Mouse (Mus musculus): ENCODE measurements around the gene Snrnp27. TPM values are rescaled to one million over a fixed set of nuclear protein-coding genes. Genes with fewer than 3 reads are reported as not detected.
A peak's percentile ranks its signal among the peaks of the same experiment; 100 is the strongest.

Snrnp27 gene
- 120 TPM in 2 replicates for polyA plus RNA-seq (2016; fragmentation: Nextera tagmentation; extraction: Ambion mirVana)

DNA sequence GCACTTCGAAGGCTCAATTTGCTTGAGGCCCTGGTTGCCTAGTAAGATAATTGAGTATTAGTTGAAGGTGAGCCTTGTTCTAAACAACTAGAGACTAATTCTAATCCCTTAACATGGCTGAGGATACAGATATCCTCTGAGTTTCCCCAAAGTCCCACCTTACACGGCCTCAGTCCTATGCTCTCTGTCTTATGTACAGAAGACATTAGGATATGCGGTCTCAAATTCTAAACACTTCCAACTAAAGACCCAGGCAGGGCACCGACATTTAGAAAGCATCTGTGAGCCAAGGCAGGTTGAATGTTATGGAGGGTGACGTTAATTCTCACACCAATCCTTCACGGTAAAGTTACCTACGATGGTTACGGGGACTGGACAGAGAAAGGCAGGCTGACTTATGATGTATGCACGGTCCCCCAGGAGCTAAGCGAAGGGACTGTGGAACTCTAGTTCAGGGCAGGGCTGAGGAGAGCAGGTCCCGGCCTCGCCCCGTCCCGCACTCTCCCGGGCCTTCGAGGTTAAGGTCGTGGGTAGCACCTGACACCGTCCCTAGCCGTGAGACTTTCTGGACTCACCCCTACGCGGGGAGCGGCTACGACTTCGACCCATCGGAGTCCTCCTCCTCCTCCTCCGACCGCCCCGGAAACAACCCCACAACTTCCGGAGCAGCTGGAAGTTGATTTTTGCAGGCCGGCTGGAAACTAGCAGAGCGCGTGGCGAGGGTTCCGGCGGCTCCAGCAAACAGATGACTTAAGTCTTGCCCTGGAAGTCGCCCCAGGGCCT, at the start of gene Snrnp27:
Gene Snrnp27, minus strand, starts transcription at position 651 of the 783 bp plus-strand sequence.
- Histone ChIP-seq H3K36me3 (peaks cover 31% of the 10 kb centered on the region), H3K4me2 (replicated peaks) (peak within 1 kb of the TSS; percentile 73), H3K9me3 (no peaks in the 10 kb centered on the region), H3K4me1 (peaks cover 6% of the 10 kb centered on the region), H3K4me3 (peak within 1 kb of the TSS; percentile 85), H3K9ac (peak within 1 kb of the TSS; percentile 91), H3K27ac (no peak within 1 kb of the TSS), H3K27me3 (replicated peaks) (no peaks in the 10 kb centered on the region)
- WGBS = 3% methylated on average over 36 of the region's 36 CpGs
- ATAC-seq (ENCODE audit: low FRiP score, low read depth) = peak; percentile 90

DNA sequence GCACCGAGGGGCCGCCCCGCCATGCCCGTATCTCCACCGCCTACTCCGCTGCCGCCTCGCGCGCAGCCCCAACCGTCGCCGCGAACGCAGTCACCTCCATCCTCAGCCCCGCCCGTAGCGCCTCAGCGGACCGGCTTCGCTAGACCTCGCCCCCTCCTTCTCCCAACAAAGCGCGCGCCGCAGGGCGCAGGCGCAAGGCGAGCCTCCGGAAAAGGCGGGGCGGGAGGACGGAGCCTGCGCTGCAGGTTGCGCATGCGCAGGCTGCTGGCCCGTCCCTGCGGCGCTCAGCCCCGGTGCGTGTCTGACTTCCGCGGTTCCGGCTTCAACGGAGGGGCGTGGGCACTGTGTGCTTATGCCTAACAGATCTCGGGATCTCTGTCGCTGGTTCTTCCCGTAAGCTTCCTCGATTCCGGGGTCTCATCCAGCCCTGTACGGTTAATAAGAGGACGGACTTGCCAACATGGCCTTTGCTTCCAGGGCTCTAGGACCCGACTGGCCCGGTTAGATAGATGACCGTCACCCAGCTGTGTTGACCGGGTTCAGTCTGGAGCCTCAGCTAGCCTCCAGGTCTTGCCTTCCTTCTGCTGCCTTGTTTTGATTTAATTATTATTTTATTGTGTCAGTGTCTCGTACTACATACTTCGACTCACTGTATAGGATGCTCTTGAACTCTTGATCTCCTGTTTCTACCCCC, 49.0 kb upstream of the Snrnp27 start, which contains the start of gene Gmcl1:
Gene Gmcl1, minus strand, starts transcription at position 201 of the 694 bp plus-strand sequence.
- Histone ChIP-seq H3K27ac (peak within 1 kb of the TSS; percentile 84), H3K4me3 (peak within 1 kb of the TSS; percentile 94), H3K9me3 (no peaks in the 10 kb centered on the region), H3K4me1 (peaks cover 16% of the 10 kb centered on the region), H3K4me2 (replicated peaks) (peak within 1 kb of the TSS; percentile 73), H3K9ac (peak within 1 kb of the TSS; percentile 77), H3K27me3 (replicated peaks) (no peaks in the 10 kb centered on the region), H3K36me3 (no peaks in the 10 kb centered on the region)
- peak; percentile 93 for ATAC-seq (ENCODE audit: low FRiP score, low read depth)
- under 1% methylated on average over 54 of the region's 59 CpGs for WGBS

DNA sequence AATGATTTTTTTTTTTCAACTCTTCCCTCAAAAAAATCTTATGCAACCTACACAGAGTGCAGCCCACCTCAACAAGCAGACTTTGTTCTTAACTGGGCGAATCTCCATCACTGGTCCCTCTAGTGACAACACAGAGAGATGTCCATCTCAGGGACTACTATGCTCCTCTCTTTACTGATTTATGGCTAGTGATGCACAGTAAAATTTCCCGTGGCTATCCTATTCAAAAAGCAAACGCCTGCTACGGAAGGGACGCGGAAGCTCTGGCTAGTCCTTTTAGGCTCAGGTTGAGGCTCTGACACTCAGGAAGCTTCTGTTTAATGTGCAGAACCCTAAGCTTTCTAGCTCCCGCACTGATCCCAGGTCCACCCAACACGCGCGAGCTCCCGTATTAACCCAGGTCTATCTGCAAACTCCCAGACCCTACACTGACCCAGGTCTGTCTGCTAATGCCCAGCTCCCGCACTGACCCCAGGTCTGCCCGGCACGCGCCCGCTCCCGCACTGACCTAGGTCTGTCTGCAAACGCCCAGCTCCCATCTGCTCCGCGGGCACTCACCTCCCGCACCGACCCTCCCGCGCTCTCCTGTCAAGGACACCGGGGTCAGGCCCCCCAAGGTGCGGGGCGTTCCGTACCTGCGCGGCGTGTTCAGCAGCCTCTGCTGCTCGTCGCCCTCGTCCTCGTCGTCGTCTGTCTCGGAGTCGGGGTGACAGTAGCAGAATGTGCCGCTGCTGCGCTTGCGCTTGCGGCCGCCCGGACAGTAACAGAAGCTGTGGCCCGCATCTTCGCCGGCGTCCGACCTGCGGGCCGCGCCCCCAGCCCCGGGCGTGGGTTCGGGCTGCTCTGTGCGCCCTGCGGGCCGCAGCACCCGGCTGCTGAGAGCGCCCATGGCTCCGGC, 48.2 kb upstream of the Snrnp27 start:
- Histone ChIP-seq H3K36me3 (0 out of 2 replicates have a peak, but pooled peaks cover 2% of the 10 kb centered on the region), H3K4me1 (peaks cover 16% of the 10 kb centered on the region), H3K4me2 (replicated peaks) (peak overlapping the region; percentile 73), H3K27me3 (replicated peaks) (no peaks in the 10 kb centered on the region), H3K27ac (peak overlapping the region; percentile 84), H3K9ac (peak overlapping the region; percentile 77), H3K4me3 (peak overlapping the region; percentile 94), H3K9me3 (no peaks in the 10 kb centered on the region)
- WGBS = under 1% methylated on average over 62 of the region's 62 CpGs
- peak; percentile 67 for ATAC-seq (ENCODE audit: low FRiP score, low read depth)

DNA sequence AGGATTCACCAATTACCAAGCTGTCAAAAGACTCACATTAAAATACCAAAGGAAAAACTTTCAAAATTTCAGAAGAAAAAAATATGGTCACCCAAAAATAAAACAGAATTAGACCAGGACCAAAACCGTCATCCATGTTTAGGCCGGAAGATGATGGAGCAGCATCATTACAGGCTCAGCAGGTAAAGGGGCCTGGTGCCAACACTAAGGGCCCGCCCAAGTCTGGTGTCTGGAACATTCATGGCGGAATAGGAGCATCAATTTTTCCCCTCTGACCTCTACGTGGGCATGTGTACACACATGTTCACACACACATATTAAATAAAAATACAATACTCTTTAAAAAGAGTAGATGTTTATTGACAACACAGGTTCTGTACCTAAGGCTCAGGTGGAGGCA, 44.4 kb upstream of the Snrnp27 start:
- 90% methylated on average over 5 of the region's 5 CpGs for WGBS
- H3K27ac ChIP-seq = no peak overlapping the region
- no peak overlapping the region for H3K4me2 ChIP-seq (replicated peaks)
- H3K27me3 ChIP-seq (replicated peaks) = no peaks in the 10 kb centered on the region
- H3K36me3 ChIP-seq = peaks cover 7% of the 10 kb centered on the region; the same call in 1 of the 2 replicates
- H3K9me3 ChIP-seq = no peaks in the 10 kb centered on the region
- peaks cover 10% of the 10 kb centered on the region for H3K4me1 ChIP-seq
- H3K4me3 ChIP-seq = no peak overlapping the region
- ATAC-seq (ENCODE audit: low FRiP score, low read depth) = no peak
- H3K9ac ChIP-seq = no peak overlapping the region

DNA sequence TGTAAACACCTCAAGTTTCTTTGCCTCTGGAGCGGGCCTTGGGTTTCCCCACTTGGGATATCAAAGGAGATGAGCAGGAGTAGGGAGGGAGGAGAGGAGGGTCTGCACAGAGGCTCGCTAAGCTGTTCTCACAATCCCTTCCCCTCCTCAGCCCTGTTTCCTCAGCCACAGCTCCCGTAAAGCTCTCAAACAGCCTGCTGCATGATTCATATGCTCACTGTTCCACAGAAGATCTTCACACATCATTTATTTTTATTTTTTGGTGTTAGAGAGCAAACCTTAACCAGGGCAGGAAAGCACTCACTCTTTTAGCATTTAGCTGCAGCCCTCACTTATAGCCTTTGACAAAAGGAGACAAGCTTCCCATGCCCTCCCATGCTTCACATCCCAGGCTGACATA, 37.7 kb upstream of the Snrnp27 start:
- H3K27ac ChIP-seq = no peak overlapping the region
- no peaks in the 10 kb centered on the region for H3K4me1 ChIP-seq
- H3K4me3 ChIP-seq = no peak overlapping the region
- H3K9me3 ChIP-seq = no peaks in the 10 kb centered on the region
- no peak overlapping the region for H3K4me2 ChIP-seq (replicated peaks)
- H3K9ac ChIP-seq = no peak overlapping the region
- 79% methylated on average over 3 of the region's 3 CpGs for WGBS
- H3K27me3 ChIP-seq (replicated peaks) = no peaks in the 10 kb centered on the region
- peaks cover 36% of the 10 kb centered on the region for H3K36me3 ChIP-seq
- no peak for ATAC-seq (ENCODE audit: low FRiP score, low read depth)

DNA sequence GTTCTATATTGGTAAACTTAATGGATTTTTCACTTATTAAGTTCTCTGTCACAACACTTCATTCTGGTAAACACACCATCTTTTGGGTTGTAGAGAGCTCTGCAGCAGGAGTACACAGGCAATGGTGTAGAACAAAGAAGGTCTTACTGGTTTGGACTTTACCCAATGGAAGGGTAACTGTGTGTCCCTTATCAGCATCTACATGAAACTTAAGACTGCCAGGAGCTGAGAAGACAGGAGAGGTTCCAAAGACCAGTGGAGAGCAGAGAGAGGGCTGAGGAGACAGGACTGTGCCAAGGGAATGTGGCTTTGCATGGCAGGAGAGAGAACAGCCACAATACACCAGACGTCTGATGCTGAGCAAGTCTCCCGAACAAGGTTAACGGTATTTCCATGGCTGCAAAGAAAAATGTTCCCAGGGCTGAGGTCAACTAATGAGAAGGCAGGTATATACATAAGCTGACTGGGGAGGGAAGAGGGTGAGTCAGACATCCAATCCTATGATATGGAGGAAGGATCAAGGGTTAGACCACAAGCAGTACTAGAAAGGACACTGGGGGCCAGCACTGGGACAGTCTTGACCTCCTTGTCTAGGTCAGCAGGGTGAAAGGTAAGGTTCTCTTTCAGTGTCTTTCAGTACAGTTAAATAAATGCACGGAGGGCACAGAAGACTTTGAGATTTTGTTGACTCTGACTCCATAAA, 23.9 kb upstream of the Snrnp27 start:
- no peak overlapping the region for H3K4me2 ChIP-seq (replicated peaks)

DNA sequence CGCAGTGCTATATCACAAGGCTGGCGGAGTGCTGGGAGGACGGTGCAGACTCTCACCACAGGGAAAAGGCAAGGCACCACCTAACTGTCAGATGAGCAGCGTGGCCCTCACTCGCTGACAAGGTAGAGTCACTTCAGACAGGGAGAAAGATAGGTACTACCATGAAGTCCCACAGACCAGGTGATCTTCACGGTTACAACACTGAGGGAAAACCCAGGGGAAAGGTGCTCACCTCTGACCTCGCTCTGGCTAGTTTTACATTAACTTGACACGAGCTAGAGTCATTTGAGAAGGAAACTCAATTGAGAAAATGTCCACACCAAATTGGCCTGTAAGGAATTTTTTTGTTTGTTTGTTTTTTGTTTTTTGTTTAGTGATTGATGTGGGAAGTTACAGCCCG, 18.3 kb upstream of the Snrnp27 start:
- Histone ChIP-seq H3K27ac (no peak overlapping the region), H3K9ac (no peak overlapping the region), H3K9me3 (no peaks in the 10 kb centered on the region), H3K4me2 (replicated peaks) (no peak overlapping the region), H3K4me3 (no peak overlapping the region), H3K4me1 (no peaks in the 10 kb centered on the region), H3K36me3 (peaks cover 84% of the 10 kb centered on the region), H3K27me3 (replicated peaks) (no peaks in the 10 kb centered on the region)
- 94% methylated on average over 9 of the region's 9 CpGs for WGBS
- no peak for ATAC-seq (ENCODE audit: low FRiP score, low read depth)

More for the DNA sequence above, 23.9 kb upstream of the Snrnp27 start:
- Histone ChIP-seq H3K36me3 (peaks cover 57% of the 10 kb centered on the region), H3K4me1 (no peaks in the 10 kb centered on the region), H3K4me3 (no peak overlapping the region), H3K9ac (no peak overlapping the region), H3K27me3 (replicated peaks) (no peaks in the 10 kb centered on the region), H3K9me3 (no peaks in the 10 kb centered on the region), H3K27ac (no peak overlapping the region)
- whole genome bisulfite sequencing = 87% methylated on average over 4 of the region's 4 CpGs
- no peak for ATAC-seq (ENCODE audit: low FRiP score, low read depth)

DNA sequence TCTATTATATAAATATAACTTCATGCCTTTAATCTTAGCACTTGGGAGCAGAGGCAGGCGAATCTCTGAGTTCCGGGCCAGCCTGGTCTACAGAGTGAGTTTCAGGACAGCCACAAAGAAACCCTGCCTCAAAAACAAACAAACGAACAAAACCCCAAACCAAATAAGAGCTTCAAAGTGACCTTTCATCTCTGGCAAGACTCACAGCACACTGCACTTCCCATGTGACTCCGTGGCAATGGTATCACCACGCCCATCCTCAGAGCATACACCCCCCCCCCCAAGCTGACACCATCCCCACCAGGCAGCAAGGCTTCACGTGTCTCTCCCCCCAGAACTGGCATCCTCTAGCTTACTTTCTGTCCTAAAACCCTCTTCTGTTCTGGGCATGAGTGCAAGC, 13.6 kb upstream of the Snrnp27 start:
- peaks cover 73% of the 10 kb centered on the region for H3K36me3 ChIP-seq
- no peaks in the 10 kb centered on the region for H3K27me3 ChIP-seq (replicated peaks)
- no peak overlapping the region for H3K9ac ChIP-seq
- no peak overlapping the region for H3K4me2 ChIP-seq (replicated peaks)
- H3K27ac ChIP-seq = no peak overlapping the region
- H3K4me1 ChIP-seq = no peaks in the 10 kb centered on the region
- H3K4me3 ChIP-seq = no peak overlapping the region
- 90% methylated on average over 6 of the region's 6 CpGs for WGBS
- ATAC-seq (ENCODE audit: low FRiP score, low read depth) = no peak
- H3K9me3 ChIP-seq = no peaks in the 10 kb centered on the region

DNA sequence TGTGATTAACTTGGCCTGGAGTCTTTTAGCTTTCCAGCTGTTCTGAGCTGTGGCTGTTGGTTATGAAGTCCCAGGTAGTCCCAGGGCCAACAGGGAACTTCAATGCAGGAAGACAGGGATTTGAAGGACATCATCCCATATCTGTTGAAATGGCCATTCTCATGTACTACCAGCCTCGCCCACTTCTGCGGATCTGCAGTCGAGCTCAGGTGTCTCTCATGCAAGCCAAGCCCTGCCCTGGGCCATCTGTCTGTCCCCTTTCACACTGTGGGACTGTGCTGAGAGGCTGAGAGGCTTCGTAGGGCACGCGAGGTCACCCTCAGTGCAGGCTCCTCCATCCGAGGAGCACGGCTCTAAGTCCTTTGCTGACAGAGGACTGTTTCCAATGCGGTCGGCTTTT, 11.9 kb upstream of the Snrnp27 start:
- no peak for ATAC-seq (ENCODE audit: low FRiP score, low read depth)
- no peak overlapping the region for H3K4me3 ChIP-seq
- no peaks in the 10 kb centered on the region for H3K27me3 ChIP-seq (replicated peaks)
- H3K27ac ChIP-seq = no peak overlapping the region
- 89% methylated on average over 10 of the region's 10 CpGs for WGBS
- no peaks in the 10 kb centered on the region for H3K4me1 ChIP-seq
- H3K9ac ChIP-seq = no peak overlapping the region
- H3K4me2 ChIP-seq (replicated peaks) = no peak overlapping the region
- peaks cover 66% of the 10 kb centered on the region for H3K36me3 ChIP-seq
- H3K9me3 ChIP-seq = no peaks in the 10 kb centered on the region

DNA sequence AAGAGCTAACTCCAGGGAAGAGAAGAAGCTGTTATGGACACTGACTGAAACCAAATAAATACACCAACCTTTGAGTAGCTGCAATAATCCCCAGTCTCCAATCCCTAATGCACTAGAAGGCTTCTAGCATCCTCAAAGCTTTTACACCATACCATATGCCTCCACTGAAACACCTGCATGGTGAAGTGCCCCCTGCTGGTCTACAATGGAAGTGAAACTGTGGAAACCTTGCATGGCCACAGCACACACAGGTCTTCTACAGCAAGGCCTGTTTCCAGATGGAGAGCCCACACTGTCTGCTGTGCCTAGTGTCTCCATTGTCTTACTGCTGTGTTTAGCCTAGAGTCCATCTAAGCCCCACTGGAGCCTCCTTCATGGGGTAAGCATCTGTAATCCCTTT, 10.1 kb upstream of the Snrnp27 start:
- no peaks in the 10 kb centered on the region for H3K4me1 ChIP-seq
- ATAC-seq (ENCODE audit: low FRiP score, low read depth) = no peak
- no peak overlapping the region for H3K4me3 ChIP-seq
- H3K27ac ChIP-seq = no peak overlapping the region
- peaks cover 64% of the 10 kb centered on the region for H3K36me3 ChIP-seq
- H3K9me3 ChIP-seq = no peaks in the 10 kb centered on the region
- H3K27me3 ChIP-seq (replicated peaks) = no peaks in the 10 kb centered on the region
- H3K9ac ChIP-seq = no peak overlapping the region
- H3K4me2 ChIP-seq (replicated peaks) = no peak overlapping the region

DNA sequence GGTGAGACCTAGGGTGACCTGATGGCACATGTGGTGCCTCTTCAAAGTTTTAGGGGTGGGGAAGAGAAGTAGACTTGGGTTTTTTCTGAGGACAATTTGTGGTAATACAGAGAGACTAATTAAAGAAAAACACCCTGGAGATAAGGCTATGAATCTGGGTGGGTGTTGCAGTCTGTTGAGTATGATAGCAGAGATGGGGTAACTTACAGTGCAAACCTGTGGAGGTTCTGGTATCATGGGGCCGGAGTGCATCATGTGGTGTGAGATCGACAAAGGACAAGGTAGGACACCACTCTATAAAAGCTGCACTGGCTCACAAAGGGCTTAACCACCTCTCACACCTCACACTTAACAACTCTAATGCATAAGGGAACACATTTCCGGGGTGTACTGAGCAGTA, 5.3 kb upstream of the Snrnp27 start:
- 92% methylated on average over 3 of the region's 3 CpGs for WGBS
- ATAC-seq (ENCODE audit: low FRiP score, low read depth) = no peak
- Histone ChIP-seq H3K4me1 (no peaks in the 10 kb centered on the region), H3K4me2 (replicated peaks) (no peak overlapping the region), H3K27ac (no peak overlapping the region), H3K4me3 (no peak overlapping the region), H3K27me3 (replicated peaks) (no peaks in the 10 kb centered on the region), H3K9me3 (no peaks in the 10 kb centered on the region), H3K9ac (no peak overlapping the region), H3K36me3 (peaks cover 27% of the 10 kb centered on the region)
